Mouse (Mus musculus): ENCODE data around the gene Plppr2.

Plppr2 gene

GRCm38 (mm10) chr9:21936692-21937570 lies at the start of gene Plppr2:
Gene Plppr2 (plus strand): TSS chr9:21937033.
- DNase-seq: peak; percentile 98

- no peak for DNase-seq
Measured at GRCm38 (mm10) chr9:21889229-21889628, 47.6 kb upstream of the Plppr2 start.

- peak; percentile 77 for DNase-seq
Measured at GRCm38 (mm10) chr9:21901223-21901820, 35.5 kb upstream of the Plppr2 start.

- DNase-seq: no peak
Measured at GRCm38 (mm10) chr9:21904031-21904430, 32.8 kb upstream of the Plppr2 start.

- DNase-seq: no peak
Measured at GRCm38 (mm10) chr9:21908216-21908615, 28.6 kb upstream of the Plppr2 start.

- no peak for DNase-seq
Measured at GRCm38 (mm10) chr9:21909474-21910223, 27.2 kb upstream of the Plppr2 start.

GRCm38 (mm10) chr9:21916851-21917492 lies 19.9 kb upstream of the Plppr2 start:
- no peak for DNase-seq

GRCm38 (mm10) chr9:21917493-21918034 lies 19.3 kb upstream of the Plppr2 start:
- no peak for DNase-seq

- peak; percentile 99 for DNase-seq
Measured at GRCm38 (mm10) chr9:21918035-21918592, 18.7 kb upstream of the Plppr2 start, which contains the start of gene Rab3d. Gene Rab3d (minus strand): TSS chr9:21918192.

GRCm38 (mm10) chr9:21918692-21919384 lies 18.0 kb upstream of the Plppr2 start:
- DNase-seq: no peak

- no peak for DNase-seq
Measured at GRCm38 (mm10) chr9:21923036-21923435, 13.8 kb upstream of the Plppr2 start.

- no peak for DNase-seq
Measured at GRCm38 (mm10) chr9:21923490-21924098, 13.2 kb upstream of the Plppr2 start.

GRCm38 (mm10) chr9:21924099-21924493 lies 12.7 kb upstream of the Plppr2 start:
- DNase-seq: peak; percentile 92

GRCm38 (mm10) chr9:21925034-21925433 lies 11.8 kb upstream of the Plppr2 start:
- no peak for DNase-seq

GRCm38 (mm10) chr9:21925506-21925905 lies 11.3 kb upstream of the Plppr2 start:
- DNase-seq: no peak

- peak; percentile 40 for DNase-seq
Measured at GRCm38 (mm10) chr9:21926155-21926554, 10.7 kb upstream of the Plppr2 start.

GRCm38 (mm10) chr9:21926784-21927183 lies 10.0 kb upstream of the Plppr2 start:
- no peak for DNase-seq

- peak; percentile 97 for DNase-seq
Measured at GRCm38 (mm10) chr9:21927208-21927753, 9.6 kb upstream of the Plppr2 start, which contains the start of the genes Ccdc159 and Tmem205. Gene Ccdc159 (plus strand): TSS chr9:21927471. Gene Tmem205 (minus strand): TSS chr9:21927556.

GRCm38 (mm10) chr9:21929208-21929607 lies 7.6 kb upstream of the Plppr2 start:
- no peak for DNase-seq

GRCm38 (mm10) chr9:21932006-21932405 lies 4.8 kb upstream of the Plppr2 start:
- no peak for DNase-seq

Data from kidney, postnatal 14 days (tissue).